Mouse (Mus musculus) hindbrain, embryonic 15.5 days (tissue): ENCODE results near the gene Ccr10. TPM values are rescaled to one million over a fixed set of nuclear protein-coding genes. Genes with fewer than 3 reads are reported as not detected.
"Not testable (repeated sequence)": the region's sequence is repeated elsewhere in the genome, so short reads cannot be mapped to it uniquely, and the experiment has no call there.

Experiments
- ATAC-seq: fragments of 200-750 bp; cut with Nextera tagmentation; 2 replicates; pipeline ENCODE4 v1.8.0; 2017; ENCODE audit warnings: low read depth, moderate number of reproducible peaks, moderate TSS enrichment; ENCODE audit not compliant: low FRiP score
- H3K27ac ChIP-seq: fragments of 300-500 bp; sonication (generic); replicated peaks from 2 replicates; pipeline ENCODE4 v1.5.1; 2015; ENCODE audit warnings: mild to moderate bottlenecking, inconsistent platforms
- H3K27me3 ChIP-seq: fragments of 300-500 bp; sonication (generic); 2 replicates; pipeline ENCODE4 v1.6.1; 2015; ENCODE audit warnings: control low read depth, inconsistent platforms
- H3K36me3 ChIP-seq: fragments of 300-500 bp; sonication (generic); 2 replicates; pipeline ENCODE4 v1.6.1; 2015; ENCODE audit warnings: control low read depth, inconsistent platforms
- H3K4me1 ChIP-seq: fragments of 300-500 bp; sonication (generic); replicated peaks from 2 replicates; pipeline ENCODE4 v1.6.1; 2015; ENCODE audit warnings: control low read depth, inconsistent platforms
- H3K4me2 ChIP-seq: fragments of 300-500 bp; sonication (generic); 2 replicates; pipeline ENCODE4 v1.6.1; 2015; ENCODE audit warnings: moderate library complexity, mild to moderate bottlenecking, inconsistent platforms
- H3K4me3 ChIP-seq: fragments of 300-500 bp; sonication (generic); 2 replicates; pipeline ENCODE4 v1.5.1; 2015; ENCODE audit warnings: mild to moderate bottlenecking, inconsistent platforms
- H3K9ac ChIP-seq: fragments of 300-500 bp; sonication (generic); 2 replicates; pipeline ENCODE4 v1.6.1; 2015; ENCODE audit warnings: inconsistent platforms
- H3K9me3 ChIP-seq: fragments of 300-500 bp; sonication (generic); 2 replicates; pipeline ENCODE4 v1.6.1; 2016; ENCODE audit warnings: control low read depth, inconsistent platforms
- WGBS: fragments of 180-500 bp; shearing (Covaris S2); methylation state at CpG from one replicate; pipeline ENCODE4 v1.1.7; 2015; 5-methylcytosine and 5-hydroxymethylcytosine counted together
- microRNA-seq: library from miRNA; unstranded; fragments of <30 nt; microRNA quantifications from one replicate; pipeline ENCODE4, GENCODE M21; 2016
- polyA plus RNA-seq: library from polyadenylated mRNA; unstranded; fragments of >200 nt; fragmentation: Nextera tagmentation; extraction: Ambion mirVana; gene quantifications from 2 replicates; pipeline ENCODE4 v1.2.1, GENCODE M21; 2015

Ccr10 gene
- polyA plus RNA-seq, 1 experiment from 2014 or later, result 0.70 TPM

DNA sequence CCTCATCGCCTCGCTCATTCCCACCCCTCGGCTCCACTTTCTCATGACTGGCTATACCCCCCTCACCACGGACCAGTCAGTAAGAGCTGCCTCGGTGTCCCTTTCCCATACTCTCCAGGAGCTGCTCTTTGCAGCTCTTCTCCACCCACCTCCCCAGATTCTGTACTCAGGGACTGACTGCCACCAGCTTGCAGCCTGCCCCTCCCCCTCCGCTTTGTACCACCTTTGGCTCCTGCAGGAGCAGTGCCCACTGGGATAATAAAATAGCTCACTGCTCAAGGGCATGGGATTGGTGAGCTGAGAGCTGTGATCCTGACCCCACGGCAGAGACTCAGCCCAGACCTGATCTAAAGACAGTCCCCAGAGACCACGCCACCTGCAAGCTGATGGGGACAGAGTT is 50.7 kb downstream of the Ccr10 start:
- H3K4me2 ChIP-seq, H3K27ac ChIP-seq, H3K9me3 ChIP-seq, H3K9ac ChIP-seq, H3K4me3 ChIP-seq, ATAC-seq, H3K27me3 ChIP-seq: not testable (repeated sequence)
- peaks cover 18% of the 10 kb centered on the region for H3K36me3 ChIP-seq
- 99% methylated on average over 8 of the region's 8 CpGs for WGBS
- H3K4me1 ChIP-seq, result peaks cover 13% of the 10 kb centered on the region

Small RNA genes lying within 50 kb of the gene (microRNA-seq; reads per million reads assigned to microRNA genes)
- gene Gm27626, result not detected

Other genes starting within 250 kb of the Ccr10 start
- gene Stat3, start 235.9 kb downstream of the Ccr10 start, polyA plus RNA-seq, result 46.0 and 48.4 TPM in 2 replicates
- gene Cavin1, start 204.6 kb downstream of the Ccr10 start, polyA plus RNA-seq, result 47.2 and 50.1 TPM in 2 replicates
- 147 and 157 TPM in 2 replicates for gene Atp6v0a1, start 166.0 kb downstream of the Ccr10 start, polyA plus RNA-seq
- gene Naglu, start 105.4 kb downstream of the Ccr10 start, polyA plus RNA-seq, result 13.0 and 15.5 TPM in 2 replicates
- 0.47 and 0.48 TPM in 2 replicates for gene Hsd17b1, start 97.0 kb downstream of the Ccr10 start, polyA plus RNA-seq
- gene Coasy, start 92.9 kb downstream of the Ccr10 start, polyA plus RNA-seq, result 40.6 and 42.4 TPM in 2 replicates
- gene Mlx, start 88.2 kb downstream of the Ccr10 start, polyA plus RNA-seq, result 85.1 and 90.0 TPM in 2 replicates
- 21.3 and 22.5 TPM in 2 replicates for gene Psmc3ip, start 80.0 kb downstream of the Ccr10 start, polyA plus RNA-seq
- 23.6 and 25.5 TPM in 2 replicates for gene Retreg3, start 55.5 kb downstream of the Ccr10 start, polyA plus RNA-seq
- 78.0 and 79.8 TPM in 2 replicates for gene Tubg1, start 55.5 kb downstream of the Ccr10 start, polyA plus RNA-seq
- gene Tubg2, start 19.5 kb downstream of the Ccr10 start, polyA plus RNA-seq, result 48.0 and 53.1 TPM in 2 replicates
- 7.5 and 8.0 TPM in 2 replicates for gene Cntnap1, start 4.9 kb downstream of the Ccr10 start, polyA plus RNA-seq
- gene Plekhh3, start 4.1 kb downstream of the Ccr10 start, polyA plus RNA-seq, result 9.5 and 11.8 TPM in 2 replicates
- gene Ezh1, start 51.0 kb upstream of the Ccr10 start, polyA plus RNA-seq, result 26.5 and 27.4 TPM in 2 replicates
- gene Ramp2, start 70.6 kb upstream of the Ccr10 start, polyA plus RNA-seq, result 96.5 and 98.8 TPM in 2 replicates
- 118 and 124 TPM in 2 replicates for gene Vps25, start 78.3 kb upstream of the Ccr10 start, polyA plus RNA-seq
- 8.5 and 9.5 TPM in 2 replicates for gene Wnk4, start 85.1 kb upstream of the Ccr10 start, polyA plus RNA-seq
- gene Cntd1, start 103.6 kb upstream of the Ccr10 start, polyA plus RNA-seq, result 1.0 and 1.2 TPM in 2 replicates
- 223 and 225 TPM in 2 replicates for gene Coa3, start 103.7 kb upstream of the Ccr10 start, polyA plus RNA-seq
- 173 and 175 TPM in 2 replicates for gene Becn1, start 126.8 kb upstream of the Ccr10 start, polyA plus RNA-seq
- gene Psme3, start 140.8 kb upstream of the Ccr10 start, polyA plus RNA-seq, result 115 and 116 TPM in 2 replicates
- gene Aoc2, start 149.6 kb upstream of the Ccr10 start, polyA plus RNA-seq, result 1.5 and 2.1 TPM in 2 replicates
- 0.13 and 0.14 TPM in 2 replicates for gene Aoc3, start 155.2 kb upstream of the Ccr10 start, polyA plus RNA-seq
- not detected in 2 replicates for gene G6pc, start 192.1 kb upstream of the Ccr10 start, polyA plus RNA-seq
- 88.8 and 92.0 TPM in 2 replicates for gene Aarsd1, start 242.2 kb upstream of the Ccr10 start, polyA plus RNA-seq
- 7.2 and 7.9 TPM in 2 replicates for gene Gm27029, start 249.4 kb upstream of the Ccr10 start, polyA plus RNA-seq
- gene Rundc1, start 249.6 kb upstream of the Ccr10 start, polyA plus RNA-seq, result 32.0 and 33.2 TPM in 2 replicates
- gene Ptges3l, start 249.9 kb upstream of the Ccr10 start, polyA plus RNA-seq, result 3.0 and 4.0 TPM in 2 replicates